Mouse (Mus musculus) heart, postnatal 0 days (tissue): Measurements from ENCODE around the gene Nedd8.

Experiments used
- CTCF ChIP-seq: IDR thresholded peaks from 2 replicates; pipeline ENCODE4 v1.5.1; 2016; ENCODE audit warnings: antibody characterized with exemption, control low read depth, low read depth
- EP300 ChIP-seq: IDR thresholded peaks from 2 replicates; pipeline ENCODE4 v1.6.1; 2016; ENCODE audit warnings: antibody characterized with exemption, low read depth

- TF ChIP-seq CTCF, result no peak
- no peak for TF ChIP-seq EP300
Measured at GRCm38 (mm10) chr14:55641291-55641690, 30.6 kb downstream of the Nedd8 start.
